Mouse (Mus musculus) E14TG2a.4 (cell line): ENCODE results near the gene Dcakd.
"Not testable (repeated sequence)": the region's sequence is repeated elsewhere in the genome, so short reads cannot be mapped to it uniquely, and the experiment has no call there.

Source experiments
- H3K27me3 ChIP-seq: 2 replicates; pipeline ENCODE4 v1.6.1; 2014; ENCODE audit warnings: low read length, control low read depth; ENCODE audit not compliant: insufficient read depth
- H3K36me3 ChIP-seq: 2 replicates; pipeline ENCODE4 v1.6.1; 2014; ENCODE audit warnings: low read length, control low read depth; ENCODE audit not compliant: insufficient read depth
- H3K4me1 ChIP-seq: replicated peaks from 2 replicates; pipeline ENCODE4 v1.6.1; 2014; ENCODE audit warnings: low read depth, low read length, control low read depth
- H3K4me3 ChIP-seq: replicated peaks from 2 replicates; pipeline ENCODE4 v1.5.1; 2014; ENCODE audit warnings: mild to moderate bottlenecking, low read length
- H3K9me3 ChIP-seq: 2 replicates; pipeline ENCODE4 v1.6.1; 2014; ENCODE audit warnings: low read length, control low read depth
- CTCF ChIP-seq: conservative IDR thresholded peaks from 2 replicates; pipeline ENCODE4 v1.5.1; 2014; ENCODE audit warnings: low read length
- NANOG ChIP-seq: IDR thresholded peaks from 2 replicates; pipeline ENCODE4 v1.6.1; 2014; ENCODE audit warnings: borderline replicate concordance, low read length, mixed read lengths
- POU5F1 ChIP-seq: IDR thresholded peaks from 2 replicates; pipeline ENCODE4 v1.6.1; 2014; ENCODE audit warnings: low read length, borderline replicate concordance

Dcakd gene

GRCm38 (mm10) chr11:102990152-102990663 lies 37.9 kb downstream of the Dcakd start:
- H3K4me3 ChIP-seq: peak overlapping the region; percentile 77
- TF ChIP-seq CTCF (no peak), POU5F1 (no peak), NANOG (no peak)

GRCm38 (mm10) chr11:102989641-102990151 lies 38.4 kb downstream of the Dcakd start:
- Histone ChIP-seq H3K27me3 (peaks cover 53% of the 10 kb centered on the region), H3K4me1 (peaks cover 50% of the 10 kb centered on the region), H3K36me3 (peaks cover 12% of the 10 kb centered on the region), H3K9me3 (no peaks in the 10 kb centered on the region), H3K4me3 (peak overlapping the region; percentile 77)
- TF ChIP-seq POU5F1: no peak

More at GRCm38 (mm10) chr11:102990152-102990663, 37.9 kb downstream of the Dcakd start:
- Histone ChIP-seq H3K4me1 (peaks cover 55% of the 10 kb centered on the region), H3K27me3 (peaks cover 53% of the 10 kb centered on the region), H3K36me3 (peaks cover 17% of the 10 kb centered on the region), H3K9me3 (no peaks in the 10 kb centered on the region)

GRCm38 (mm10) chr11:102985160-102985559 lies 43.0 kb downstream of the Dcakd start:
- H3K4me3 ChIP-seq: no peak overlapping the region
- peaks cover 30% of the 10 kb centered on the region for H3K27me3 ChIP-seq
- no peak for TF ChIP-seq CTCF
- no peak for TF ChIP-seq POU5F1
- TF ChIP-seq NANOG: no peak
- H3K9me3 ChIP-seq: no peaks in the 10 kb centered on the region
- no peaks in the 10 kb centered on the region for H3K36me3 ChIP-seq
- peaks cover 14% of the 10 kb centered on the region for H3K4me1 ChIP-seq

- Histone ChIP-seq H3K36me3 (no peaks in the 10 kb centered on the region), H3K4me3 (no peak overlapping the region), H3K4me1 (peaks cover 13% of the 10 kb centered on the region), H3K27me3 (peaks cover 24% of the 10 kb centered on the region), H3K9me3 (no peaks in the 10 kb centered on the region)
- TF ChIP-seq NANOG (no peak), POU5F1 (no peak), CTCF (no peak)
These were observed 43.5 kb downstream of the Dcakd start for GRCm38 (mm10) chr11:102984615-102985014.

GRCm38 (mm10) chr11:102984086-102984485 lies 44.0 kb downstream of the Dcakd start:
- no peaks in the 10 kb centered on the region for H3K36me3 ChIP-seq
- H3K4me3 ChIP-seq: no peak overlapping the region
- H3K9me3 ChIP-seq: no peaks in the 10 kb centered on the region
- peaks cover 19% of the 10 kb centered on the region for H3K27me3 ChIP-seq
- no peak for TF ChIP-seq CTCF
- TF ChIP-seq POU5F1: no peak
- no peak for TF ChIP-seq NANOG
- peaks cover 7% of the 10 kb centered on the region for H3K4me1 ChIP-seq

GRCm38 (mm10) chr11:102981151-102981890 lies 46.8 kb downstream of the Dcakd start:
- H3K27me3 ChIP-seq: no peaks in the 10 kb centered on the region; the same call in 1 of the 2 replicates
- no peak overlapping the region for H3K4me3 ChIP-seq
- H3K9me3 ChIP-seq: no peaks in the 10 kb centered on the region
- TF ChIP-seq NANOG (no peak), CTCF (no peak), POU5F1 (no peak)
- no peaks in the 10 kb centered on the region for H3K36me3 ChIP-seq
- H3K4me1 ChIP-seq: 0 out of 2 replicates have a peak, but pooled peaks cover 4% of the 10 kb centered on the region

- TF ChIP-seq CTCF (no peak), POU5F1 (no peak), NANOG (no peak)
- H3K4me1 ChIP-seq: 0 out of 2 replicates have a peak, but pooled peaks cover 7% of the 10 kb centered on the region
- H3K27me3 ChIP-seq: 0 out of 2 replicates have a peak, but pooled peaks cover 7% of the 10 kb centered on the region
These were observed 50.0 kb downstream of the Dcakd start for GRCm38 (mm10) chr11:102978052-102978666.

GRCm38 (mm10) chr11:102975966-102976365 lies 52.2 kb downstream of the Dcakd start:
- H3K4me3 ChIP-seq, H3K36me3 ChIP-seq, H3K9me3 ChIP-seq: not testable (repeated sequence)
- Histone ChIP-seq H3K27me3 (peaks cover 23% of the 10 kb centered on the region), H3K4me1 (0 out of 2 replicates have a peak, but pooled peaks cover 11% of the 10 kb centered on the region)
- peak; percentile 67 for TF ChIP-seq CTCF

More at GRCm38 (mm10) chr11:102978052-102978666, 50.0 kb downstream of the Dcakd start:
- Histone ChIP-seq H3K9me3 (no peaks in the 10 kb centered on the region), H3K36me3 (no peaks in the 10 kb centered on the region), H3K4me3 (no peak overlapping the region)
